Comparison of ENCODE assay signal across 26 mouse cellular contexts in the genomic region with DNA sequence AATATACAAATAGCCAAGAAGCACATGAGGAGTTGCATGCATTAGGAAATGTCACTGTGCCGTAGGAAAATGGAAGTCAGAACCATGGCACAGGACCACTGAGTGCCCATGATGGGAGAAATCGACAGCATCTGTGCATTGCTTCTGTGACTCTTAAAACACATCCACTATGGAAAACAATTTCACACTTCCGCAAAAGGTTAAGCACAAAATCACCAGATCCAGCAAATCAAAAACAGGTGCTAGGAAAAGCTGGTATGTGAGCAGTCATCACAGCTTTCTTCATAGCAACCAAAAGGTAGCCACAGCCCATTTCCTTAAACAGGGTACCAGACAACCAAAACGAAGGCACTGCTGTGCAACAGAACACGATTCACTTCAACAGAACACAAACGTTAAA. TPM values are rescaled to one million over a fixed set of nuclear protein-coding genes. Genes with fewer than 3 reads are reported as not detected.
"Had no signal": no experiment of that assay in that cellular context is flagged by ENCODE, and none has a peak within 500 bp of the region (broad histone marks: within the 10 kb centered on the region; RNA-seq: fewer than 3 reads in every experiment).

No protein-coding gene starts in this region.

- H3K9ac ChIP-seq: kidney, embryonic 15.5 days; limb, embryonic 15.5 days; liver, embryonic 14.5 days; liver, postnatal 0 days; lung, embryonic 14.5 days; midbrain, embryonic 13.5 days; neural tube, embryonic 13.5 days had no signal

- DNase-seq: kidney, adult 11 months; kidney, adult 8-10 months; kidney, postnatal 10 days; kidney, postnatal 4 days; layer of hippocampus, adult 9-11 months; left cerebral cortex, postnatal 4 days; liver, postnatal 0 days; lung, embryonic 14.5 days; retina, postnatal 1 day; right cerebral cortex, postnatal 25 days; thymus, adult 18-20 months; thymus, postnatal 14 days; thymus, postnatal 4 days had no signal

- H3K4me1 ChIP-seq: kidney, embryonic 15.5 days; limb, embryonic 15.5 days; midbrain, embryonic 10.5 days; midbrain, embryonic 13.5 days; neural tube, embryonic 13.5 days had no signal

- H3K9me3 ChIP-seq: kidney, embryonic 15.5 days; limb, embryonic 15.5 days; megakaryocyte, embryonic 14.5 days; midbrain, embryonic 10.5 days; midbrain, embryonic 13.5 days; neural tube, embryonic 13.5 days had no signal

- H3K4me3 ChIP-seq: kidney, embryonic 15.5 days; layer of hippocampus, adult 2 months; limb, embryonic 15.5 days; megakaryocyte, embryonic 14.5 days; midbrain, embryonic 10.5 days; midbrain, embryonic 13.5 days; myocyte; neural tube, embryonic 13.5 days had no signal

- ATAC-seq: liver, postnatal 0 days; lung, postnatal 0 days; midbrain, embryonic 13.5 days; midbrain, embryonic 16.5 days had no signal

- H3K27ac ChIP-seq: kidney, embryonic 15.5 days; layer of hippocampus, adult 2 months; limb, embryonic 15.5 days; liver, embryonic 14.5 days; midbrain, embryonic 10.5 days; midbrain, embryonic 13.5 days; neural tube, embryonic 13.5 days had no signal

- H3K36me3 ChIP-seq: kidney, embryonic 15.5 days; limb, embryonic 15.5 days; midbrain, embryonic 10.5 days; midbrain, embryonic 13.5 days; neural tube, embryonic 13.5 days had no signal

- H3K4me2 ChIP-seq: kidney, embryonic 15.5 days; limb, embryonic 15.5 days; liver, embryonic 11.5 days; lung, embryonic 14.5 days; midbrain, embryonic 13.5 days; neural tube, embryonic 13.5 days had no signal

- H3K27me3 ChIP-seq: kidney, embryonic 15.5 days; limb, embryonic 15.5 days; megakaryocyte, embryonic 14.5 days; midbrain, embryonic 13.5 days; neural tube, embryonic 13.5 days had no signal

RNA-seq across cellular contexts. Expression of gene Sox6, which starts 52.9 kb away (rescaled TPM):
- total RNA-seq: monocyte, adult 5-6 weeks had no signal
